Mouse (Mus musculus): Measurements from ENCODE around the gene Gm9913. TPM values are rescaled to one million over a fixed set of nuclear protein-coding genes. Genes with fewer than 3 reads are reported as not detected.
A peak's percentile ranks its signal among the peaks of the same experiment; 100 is the strongest.

Gene Gm9913
- polyA plus RNA-seq, 1 experiment, result not detected

DNA sequence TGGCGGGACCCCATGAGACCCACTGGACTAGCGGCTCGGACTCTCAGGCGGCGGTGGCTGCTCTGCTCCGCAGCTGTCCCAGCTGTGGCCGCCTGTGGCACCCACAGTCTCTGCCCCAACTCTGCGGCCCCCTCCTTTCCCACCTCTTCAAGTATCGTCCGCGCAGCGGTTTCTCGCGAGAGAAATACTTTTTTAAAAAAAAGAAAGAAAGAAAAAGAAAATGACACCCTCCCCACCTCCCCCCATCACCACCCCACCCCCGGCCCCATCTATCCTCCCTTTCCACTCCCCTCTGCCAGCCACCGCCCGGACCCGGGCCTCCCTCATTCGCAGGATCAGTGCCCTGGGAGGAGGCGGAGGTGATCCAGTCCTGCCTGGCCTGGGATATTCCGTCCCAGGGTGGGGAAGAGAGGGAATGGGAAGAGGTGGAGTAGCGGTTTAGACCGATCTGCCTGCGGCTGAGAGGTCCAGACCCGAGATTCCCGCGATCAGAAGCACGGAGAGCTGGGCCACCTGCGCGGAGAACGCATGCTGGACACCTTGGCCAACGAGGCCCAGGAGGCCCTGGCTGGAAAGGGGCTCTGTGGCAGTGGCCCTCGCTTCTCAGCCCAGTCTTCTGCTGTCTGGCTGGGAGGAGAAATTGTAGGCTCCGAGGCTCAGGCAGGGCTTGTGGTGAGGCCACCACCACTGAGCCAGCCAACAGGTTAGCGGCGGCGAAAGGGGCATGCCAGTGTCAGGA, 1.6 kb downstream of the Gm9913 start:
- 8% methylated on average over 37 of the region's 37 CpGs for WGBS
- TF ChIP-seq POLR2A (IDR thresholded peaks at IDR 0.05; ENCODE audit: borderline replicate concordance, control insufficient read depth, low read depth, low read length) (peak; percentile 9; the same call in 1 of the 2 replicates), CTCF (IDR thresholded peaks at IDR 0.05; ENCODE audit: control insufficient read depth, insufficient read depth, low read length) (no peak)
- Histone ChIP-seq H3K4me3 (replicated peaks; ENCODE audit: control insufficient read depth, low read depth, low read length) (no peak overlapping the region), H3K27ac (ENCODE audit: control insufficient read depth, insufficient read depth, low read depth, low read length, poor library complexity) (peak overlapping the region; percentile 33; the same call in 1 of the 2 replicates), H3K4me1 (ENCODE audit: control insufficient read depth, insufficient read depth, low read length) (no peaks in the 10 kb centered on the region; the same call in 1 of the 2 replicates)

GRCm38 (mm10) chr2:125507893-125508292, 3.0 kb downstream of the Gm9913 start, which contains the start of gene Fbn1:
Fbn1 (minus strand) TSS chr2:125507993.
- TF ChIP-seq CTCF (IDR thresholded peaks at IDR 0.05; ENCODE audit: control insufficient read depth, insufficient read depth, low read length) (no peak), POLR2A (IDR thresholded peaks at IDR 0.05; ENCODE audit: borderline replicate concordance, control insufficient read depth, low read depth, low read length) (no peak)
- 79% methylated on average over 4 of the region's 4 CpGs for WGBS
- no peaks in the 10 kb centered on the region; the same call in 1 of the 2 replicates for H3K4me1 ChIP-seq (ENCODE audit: control insufficient read depth, insufficient read depth, low read length)
- H3K27ac ChIP-seq (ENCODE audit: control insufficient read depth, insufficient read depth, low read depth, low read length, poor library complexity), result no peak within 1 kb of the TSS; the same call in 1 of the 2 replicates
- no peak within 1 kb of the TSS for H3K4me3 ChIP-seq (replicated peaks; ENCODE audit: control insufficient read depth, low read depth, low read length)

GRCm38 (mm10) chr2:125508381-125508780, 3.5 kb downstream of the Gm9913 start:
- Histone ChIP-seq H3K4me1 (ENCODE audit: control insufficient read depth, insufficient read depth, low read length) (no peaks in the 10 kb centered on the region; the same call in 1 of the 2 replicates), H3K4me3 (replicated peaks; ENCODE audit: control insufficient read depth, low read depth, low read length) (no peak overlapping the region), H3K27ac (ENCODE audit: control insufficient read depth, insufficient read depth, low read depth, low read length, poor library complexity) (no peak overlapping the region)
- TF ChIP-seq CTCF (IDR thresholded peaks at IDR 0.05; ENCODE audit: control insufficient read depth, insufficient read depth, low read length) (no peak), POLR2A (IDR thresholded peaks at IDR 0.05; ENCODE audit: borderline replicate concordance, control insufficient read depth, low read depth, low read length) (no peak)
- 86% methylated on average over 5 of the region's 5 CpGs for WGBS

DNA sequence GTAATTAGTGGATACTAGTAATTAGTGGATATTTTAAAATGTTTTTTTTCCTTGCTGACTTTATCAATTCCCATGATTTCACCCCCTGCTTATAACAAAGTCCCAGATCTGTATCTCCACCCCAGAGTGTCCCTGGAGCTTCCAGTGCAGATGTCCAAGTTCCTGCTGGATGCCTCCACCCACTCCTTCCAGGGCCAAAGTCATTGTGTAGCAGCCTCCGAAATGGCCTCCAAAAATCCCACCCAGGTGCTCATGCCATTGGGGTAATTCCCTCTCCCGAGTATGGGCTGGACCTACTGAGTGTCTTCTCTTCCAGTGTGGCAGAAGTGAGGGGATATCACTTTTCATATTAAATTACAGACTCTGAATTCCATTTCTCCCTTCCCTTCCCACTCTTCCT, 5.9 kb downstream of the Gm9913 start:
- Histone ChIP-seq H3K27ac (ENCODE audit: control insufficient read depth, insufficient read depth, low read depth, low read length, poor library complexity) (no peak overlapping the region), H3K4me3 (replicated peaks; ENCODE audit: control insufficient read depth, low read depth, low read length) (no peak overlapping the region), H3K4me1 (ENCODE audit: control insufficient read depth, insufficient read depth, low read length) (no peaks in the 10 kb centered on the region; the same call in 1 of the 2 replicates)
- 84% methylated on average over 2 of the region's 2 CpGs for WGBS
- no peak for TF ChIP-seq CTCF (IDR thresholded peaks at IDR 0.05; ENCODE audit: control insufficient read depth, insufficient read depth, low read length)

DNA sequence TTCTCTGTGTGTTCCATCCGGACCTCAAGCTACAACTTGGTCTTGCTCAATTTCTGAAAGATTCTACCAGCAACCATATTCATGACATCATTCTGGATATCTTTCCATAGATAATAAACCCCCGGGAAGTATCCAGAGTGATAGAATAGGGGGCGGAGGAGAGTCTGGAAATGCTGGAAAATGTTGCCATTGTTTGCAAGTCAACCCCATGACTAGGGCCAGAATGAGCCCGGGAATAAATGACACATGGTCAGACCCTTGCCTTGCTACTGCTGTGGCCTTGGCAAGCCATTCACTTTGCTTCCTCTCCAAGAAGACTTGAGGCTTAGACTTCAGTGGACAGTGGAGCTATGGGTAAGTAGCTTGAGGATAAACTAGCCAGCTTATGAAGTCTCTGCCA, 7.0 kb downstream of the Gm9913 start:
- no peak for TF ChIP-seq CTCF (IDR thresholded peaks at IDR 0.05; ENCODE audit: control insufficient read depth, insufficient read depth, low read length)
- TF ChIP-seq POLR2A (IDR thresholded peaks at IDR 0.05; ENCODE audit: borderline replicate concordance, control insufficient read depth, low read depth, low read length), result no peak
- WGBS, result 68% methylated on average over 4 of the region's 4 CpGs
- no peak overlapping the region for H3K27ac ChIP-seq (ENCODE audit: control insufficient read depth, insufficient read depth, low read depth, low read length, poor library complexity)
- no peak overlapping the region for H3K4me3 ChIP-seq (replicated peaks; ENCODE audit: control insufficient read depth, low read depth, low read length)
- H3K4me1 ChIP-seq (ENCODE audit: control insufficient read depth, insufficient read depth, low read length), result no peaks in the 10 kb centered on the region; the same call in 1 of the 2 replicates

- 70% methylated on average over 4 of the region's 4 CpGs for WGBS
- H3K4me1 ChIP-seq (ENCODE audit: control insufficient read depth, insufficient read depth, low read length), result no peaks in the 10 kb centered on the region; the same call in 1 of the 2 replicates
- H3K27ac ChIP-seq (ENCODE audit: control insufficient read depth, insufficient read depth, low read depth, low read length, poor library complexity), result no peak overlapping the region
- no peak overlapping the region for H3K4me3 ChIP-seq (replicated peaks; ENCODE audit: control insufficient read depth, low read depth, low read length)
- TF ChIP-seq CTCF (IDR thresholded peaks at IDR 0.05; ENCODE audit: control insufficient read depth, insufficient read depth, low read length) (no peak), POLR2A (IDR thresholded peaks at IDR 0.05; ENCODE audit: borderline replicate concordance, control insufficient read depth, low read depth, low read length) (no peak)
These were observed 7.7 kb downstream of the Gm9913 start for GRCm38 (mm10) chr2:125512544-125512943.

GRCm38 (mm10) chr2:125514391-125514790, 9.5 kb downstream of the Gm9913 start:
- no peak for TF ChIP-seq CTCF (IDR thresholded peaks at IDR 0.05; ENCODE audit: control insufficient read depth, insufficient read depth, low read length)
- no peak for TF ChIP-seq POLR2A (IDR thresholded peaks at IDR 0.05; ENCODE audit: borderline replicate concordance, control insufficient read depth, low read depth, low read length)
- H3K4me3 ChIP-seq (replicated peaks; ENCODE audit: control insufficient read depth, low read depth, low read length), result no peak overlapping the region
- WGBS, result 72% methylated on average over 3 of the region's 3 CpGs
- H3K27ac ChIP-seq (ENCODE audit: control insufficient read depth, insufficient read depth, low read depth, low read length, poor library complexity), result no peak overlapping the region
- no peaks in the 10 kb centered on the region for H3K4me1 ChIP-seq (ENCODE audit: control insufficient read depth, insufficient read depth, low read length)

- Histone ChIP-seq H3K4me3 (replicated peaks; ENCODE audit: control insufficient read depth, low read depth, low read length) (no peak overlapping the region), H3K27ac (ENCODE audit: control insufficient read depth, insufficient read depth, low read depth, low read length, poor library complexity) (no peak overlapping the region), H3K4me1 (ENCODE audit: control insufficient read depth, insufficient read depth, low read length) (no peaks in the 10 kb centered on the region)
- TF ChIP-seq POLR2A (IDR thresholded peaks at IDR 0.05; ENCODE audit: borderline replicate concordance, control insufficient read depth, low read depth, low read length), result no peak
- TF ChIP-seq CTCF (IDR thresholded peaks at IDR 0.05; ENCODE audit: control insufficient read depth, insufficient read depth, low read length), result no peak
- WGBS, result 63% methylated on average over 12 of the region's 12 CpGs
These were observed 10.6 kb downstream of the Gm9913 start for GRCm38 (mm10) chr2:125515291-125516057.
